Mouse (Mus musculus): ENCODE data around the gene Cmklr1.
A peak's percentile ranks its signal among the peaks of the same experiment; 100 is the strongest.

Gene Cmklr1

GRCm38 (mm10) chr5:113652215-113652614 is 2.0 kb upstream of the Cmklr1 start:
- no peak for DNase-seq

- DNase-seq: no peak
Measured at GRCm38 (mm10) chr5:113648647-113649211, 1.5 kb downstream of the Cmklr1 start.

- no peak for DNase-seq
Measured at GRCm38 (mm10) chr5:113647141-113647540, 3.1 kb downstream of the Cmklr1 start.

GRCm38 (mm10) chr5:113644520-113644919 is 5.7 kb downstream of the Cmklr1 start:
- DNase-seq: no peak

- no peak for DNase-seq
Measured at GRCm38 (mm10) chr5:113643107-113643848, 6.9 kb downstream of the Cmklr1 start.

GRCm38 (mm10) chr5:113641066-113641465 is 9.2 kb downstream of the Cmklr1 start:
- no peak for DNase-seq

- no peak for DNase-seq
Measured at GRCm38 (mm10) chr5:113639126-113639525, 11.1 kb downstream of the Cmklr1 start.

GRCm38 (mm10) chr5:113638055-113638454 is 12.2 kb downstream of the Cmklr1 start:
- no peak for DNase-seq

GRCm38 (mm10) chr5:113637631-113638030 is 12.6 kb downstream of the Cmklr1 start:
- peak in 1 of 2 experiments; percentile 58 for DNase-seq

- peak in 1 of 2 experiments; percentile 27 for DNase-seq
Measured at GRCm38 (mm10) chr5:113635861-113636565, 14.2 kb downstream of the Cmklr1 start.

GRCm38 (mm10) chr5:113634887-113635610 is 15.2 kb downstream of the Cmklr1 start:
- DNase-seq: peak in 1 of 2 experiments; percentile 14

GRCm38 (mm10) chr5:113634024-113634651 is 16.1 kb downstream of the Cmklr1 start:
- peak; percentile 75 to 83 for DNase-seq

GRCm38 (mm10) chr5:113633037-113633714 is 17.1 kb downstream of the Cmklr1 start:
- peak in 1 of 2 experiments; percentile 17 for DNase-seq

- DNase-seq: no peak
Measured at GRCm38 (mm10) chr5:113630116-113630515, 20.1 kb downstream of the Cmklr1 start.

GRCm38 (mm10) chr5:113629248-113629647 is 21.0 kb downstream of the Cmklr1 start:
- DNase-seq: no peak

GRCm38 (mm10) chr5:113627820-113628437 is 22.3 kb downstream of the Cmklr1 start:
- no peak for DNase-seq

GRCm38 (mm10) chr5:113626991-113627390 is 23.2 kb downstream of the Cmklr1 start:
- no peak for DNase-seq

GRCm38 (mm10) chr5:113626352-113626751 is 23.9 kb downstream of the Cmklr1 start:
- DNase-seq: no peak

GRCm38 (mm10) chr5:113625068-113625467 is 25.2 kb downstream of the Cmklr1 start:
- no peak for DNase-seq

- no peak for DNase-seq
Measured at GRCm38 (mm10) chr5:113623052-113623451, 27.2 kb downstream of the Cmklr1 start.

GRCm38 (mm10) chr5:113620999-113621398 is 29.2 kb downstream of the Cmklr1 start:
- no peak for DNase-seq

Measured in kidney, adult 8-10 months (tissue).